Mouse (Mus musculus) lung, postnatal 0 days (tissue): ENCODE data around the gene Trim67.

ENCODE experiments used
- CTCF ChIP-seq: IDR thresholded peaks from 2 replicates; pipeline ENCODE4 v1.5.1; 2016; ENCODE audit warnings: antibody characterized with exemption, mild to moderate bottlenecking
- EP300 ChIP-seq: IDR thresholded peaks from 2 replicates; pipeline ENCODE4 v1.6.1; 2016; ENCODE audit warnings: antibody characterized with exemption, mild to moderate bottlenecking, control low read depth

GRCm38 (mm10) chr8:124793172-124793651, 320 bp downstream of the Trim67 start:
- TF ChIP-seq CTCF (peak; percentile 27; the same call in 1 of the 2 replicates), EP300 (no peak)
